ENCODE assay signal across 8 mouse cellular contexts in genomic region chr10:127534036-127534928, GRCm38 (mm10). TPM values are rescaled to one million over a fixed set of nuclear protein-coding genes. Genes with fewer than 3 reads are reported as not detected.
DNase-seq lines count a peak whose midpoint lies in the region; ATAC-seq and TF ChIP-seq lines count a peak whose summit lies in the region.

Gene Nxph4 (minus strand): TSS chr10:127534559.

- no peak for ATAC-seq in cerebellum, adult (ENCODE audit: insufficient number of reproducible peaks, low FRiP score, low TSS enrichment)
- ATAC-seq in forebrain, embryonic 12.5 days (ENCODE audit: low FRiP score) = no peak
- peak; percentile 33 for ATAC-seq in kidney, embryonic 15.5 days (replicated peaks; ENCODE audit: low FRiP score)
- 0 out of 2 replicates have a peak, but pooled peaks have one; percentile 13 for ATAC-seq in midbrain, postnatal 0 days (ENCODE audit: low FRiP score)

- peak within 1 kb of the TSS; percentile 70 for H3K27ac ChIP-seq in forebrain, embryonic 12.5 days
- no peak within 1 kb of the TSS for H3K27ac ChIP-seq in kidney, embryonic 15.5 days
- H3K27ac ChIP-seq in midbrain, postnatal 0 days (ENCODE audit: low read depth, low read length) = peak within 1 kb of the TSS; percentile 38

- under 1% methylated on average over 70 of the region's 78 CpGs for WGBS in forebrain, embryonic 12.5 days
- WGBS in kidney, embryonic 15.5 days = under 1% methylated on average over 57 of the region's 78 CpGs
- under 1% methylated on average over 49 of the region's 78 CpGs for WGBS in midbrain, postnatal 0 days

- H3K36me3 ChIP-seq in forebrain, embryonic 12.5 days (replicated peaks) = peaks cover 8% of the 10 kb centered on the region
- H3K36me3 ChIP-seq in kidney, embryonic 15.5 days = peaks cover 11% of the 10 kb centered on the region
- peaks cover 11% of the 10 kb centered on the region for H3K36me3 ChIP-seq in midbrain, postnatal 0 days (ENCODE audit: insufficient read depth, low read length)

- H3K9ac ChIP-seq in forebrain, embryonic 12.5 days = peak within 1 kb of the TSS; percentile 54
- H3K9ac ChIP-seq in kidney, embryonic 15.5 days = peak within 1 kb of the TSS; percentile 29; the same call in 1 of the 2 replicates
- peak within 1 kb of the TSS; percentile 60 for H3K9ac ChIP-seq in midbrain, postnatal 0 days (replicated peaks; ENCODE audit: low read length, poor library complexity, severe bottlenecking)

- no peak for TF ChIP-seq CTCF in midbrain, postnatal 0 days (IDR thresholded peaks at IDR 0.05)

- H3K9me3 ChIP-seq in forebrain, embryonic 12.5 days = no peaks in the 10 kb centered on the region
- no peaks in the 10 kb centered on the region for H3K9me3 ChIP-seq in kidney, embryonic 15.5 days (replicated peaks)
- no peaks in the 10 kb centered on the region for H3K9me3 ChIP-seq in midbrain, postnatal 0 days (ENCODE audit: low read length)

- peak within 1 kb of the TSS; percentile 66 for H3K4me2 ChIP-seq in forebrain, embryonic 12.5 days
- H3K4me2 ChIP-seq in kidney, embryonic 15.5 days = peak within 1 kb of the TSS; percentile 87
- H3K4me2 ChIP-seq in midbrain, postnatal 0 days (ENCODE audit: low read depth, low read length, poor library complexity, severe bottlenecking) = peak within 1 kb of the TSS; percentile 91

- peaks cover 81% of the 10 kb centered on the region for H3K4me1 ChIP-seq in forebrain, embryonic 12.5 days
- H3K4me1 ChIP-seq in kidney, embryonic 15.5 days = peaks cover 39% of the 10 kb centered on the region
- peaks cover 11% of the 10 kb centered on the region; the same call in 1 of the 2 replicates for H3K4me1 ChIP-seq in midbrain, postnatal 0 days (ENCODE audit: insufficient read depth, low read length)

- H3K27me3 ChIP-seq in forebrain, embryonic 12.5 days = peaks cover 83% of the 10 kb centered on the region
- peaks cover 80% of the 10 kb centered on the region for H3K27me3 ChIP-seq in kidney, embryonic 15.5 days
- H3K27me3 ChIP-seq in midbrain, postnatal 0 days (ENCODE audit: insufficient read depth, low read length) = 0 out of 2 replicates have a peak, but pooled peaks cover 10% of the 10 kb centered on the region

- peak; percentile 77 to 78 for DNase-seq in cerebellum, postnatal 10 days
- peak; percentile 41 for DNase-seq in CD4-positive helper T cell, adult 2 months (ENCODE audit: low read depth, low spot score)
- DNase-seq in midbrain, postnatal 0 days (ENCODE audit: low spot score) = no peak
- DNase-seq in urinary bladder, adult 18-20 months (ENCODE audit: low spot score in 2 of 2) = no peak
- DNase-seq in natural killer cell, adult 2 months (ENCODE audit: low spot score in 2 of 2) = no peak

- H3K4me3 ChIP-seq in forebrain, embryonic 12.5 days (replicated peaks) = peak within 1 kb of the TSS; percentile 46
- peak within 1 kb of the TSS; percentile 47 for H3K4me3 ChIP-seq in kidney, embryonic 15.5 days (replicated peaks)
- H3K4me3 ChIP-seq in midbrain, postnatal 0 days (ENCODE audit: low read depth, low read length) = peak within 1 kb of the TSS; percentile 59

RNA-seq across cellular contexts. Expression of gene Nxph4, which starts in this region (rescaled TPM):
- 60.0 and 62.4 TPM in 2 replicates for polyA plus RNA-seq in forebrain, embryonic 12.5 days (2016; fragmentation: Nextera tagmentation; extraction: Ambion mirVana)
- 1.7 and 3.3 TPM in 2 replicates for polyA plus RNA-seq in kidney, embryonic 15.5 days (2015; fragmentation: Nextera tagmentation; extraction: Ambion mirVana)
- 11.8 and 22.6 TPM in 2 replicates for total RNA-seq in midbrain, postnatal 0 days (2014; rRNA removed)
- 68.9 and 72.4 TPM in 2 replicates for polyA plus RNA-seq in midbrain, postnatal 0 days (2015; fragmentation: Nextera tagmentation; extraction: Ambion mirVana)

Comparison
In these comparisons a context has a peak if more than half of its experiments do, and no peak if none do; other contexts are left out.
1. RNA of gene Nxph4 (polyA plus RNA-seq): 68.9 to 72.4 TPM in midbrain, postnatal 0 days and 60.0 to 62.4 TPM in forebrain, embryonic 12.5 days; 1.7 to 3.3 TPM in kidney, embryonic 15.5 days; every median in the first group is over 10 times any median in the second.
2. DNase-seq: peak in cerebellum, postnatal 10 days (2 of 2) and CD4-positive helper T cell, adult 2 months (single experiment); none in midbrain, postnatal 0 days (single experiment), urinary bladder, adult 18-20 months (0 of 2) and natural killer cell, adult 2 months (0 of 2).
3. ATAC-seq: peak in kidney, embryonic 15.5 days (single experiment) and midbrain, postnatal 0 days (single experiment); none in cerebellum, adult (single experiment) and forebrain, embryonic 12.5 days (single experiment).
4. Peak in every context shown above with its lines, with median percentiles within 50 percentile points of each other: H3K4me2 ChIP-seq, H3K4me3 ChIP-seq and H3K9ac ChIP-seq.